Mouse (Mus musculus) layer of hippocampus, adult 11-12 months (tissue): ENCODE measurements at regions not wholly inside any gene's neighbourhood (a gene's known extent, or its start where the extent isn't known, plus 50 kb on each side); places are given as distances from the start of the nearest gene placed in this dataset.
A peak's percentile ranks its signal among the peaks of the same experiment; 100 is the strongest.

ENCODE experiments used
- DNase-seq: peaks from one replicate; pipeline ENCODE4 v3.0.0; 2022; ENCODE audit warnings: low spot score

DNA sequence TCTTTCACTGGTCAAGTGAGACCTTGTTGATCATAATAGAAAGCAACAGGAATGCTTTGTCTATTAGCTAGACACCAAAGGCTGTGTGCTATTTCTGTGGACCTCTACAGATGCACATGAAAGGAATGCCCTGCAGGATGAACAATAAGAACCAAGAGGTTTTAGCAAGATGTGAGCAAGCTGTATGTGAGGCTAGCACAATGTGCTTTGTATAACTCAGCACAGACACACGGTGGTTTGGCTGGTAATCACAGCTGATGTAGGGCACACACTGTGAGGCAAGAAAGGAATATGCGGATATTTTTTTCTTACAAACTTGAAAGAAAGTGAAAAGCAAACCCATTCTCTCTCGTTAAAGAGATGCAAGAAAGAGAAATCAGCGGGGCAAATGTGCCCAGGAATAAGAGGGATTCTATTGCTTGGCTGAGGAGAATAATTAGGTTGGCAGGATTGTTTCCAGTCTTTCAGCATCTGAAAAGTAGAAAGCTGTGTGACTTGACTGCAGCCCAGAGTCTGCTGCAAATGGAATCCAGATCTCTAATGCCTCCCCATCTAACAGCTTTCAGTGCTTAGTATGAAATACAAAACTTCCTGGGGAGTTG is 2476.1 kb upstream of the Gm6569 start:
- DNase-seq = no peak

- peak; percentile 63 for DNase-seq
These were observed 2458.6 kb upstream of the Gm6569 start for GRCm38 (mm10) chr15:71375775-71376174.
